Mouse (Mus musculus): Measurements from ENCODE around the gene Lcn2.

- TF ChIP-seq CTCF (IDR thresholded peaks at IDR 0.05; ENCODE audit: borderline replicate concordance, control insufficient read depth, extremely low read depth, insufficient read depth, low read length, poor library complexity), result no peak
- TF ChIP-seq POLR2A (IDR thresholded peaks at IDR 0.05; ENCODE audit: control insufficient read depth, extremely low read depth, insufficient read depth, low read length, poor library complexity), result no peak
These were observed 29.4 kb upstream of the Lcn2 start for GRCm38 (mm10) chr2:32417486-32417885.

All from thymus, adult 2 months (tissue).